Comparison of ENCODE assay signal across 24 mouse cellular contexts in the genomic region with DNA sequence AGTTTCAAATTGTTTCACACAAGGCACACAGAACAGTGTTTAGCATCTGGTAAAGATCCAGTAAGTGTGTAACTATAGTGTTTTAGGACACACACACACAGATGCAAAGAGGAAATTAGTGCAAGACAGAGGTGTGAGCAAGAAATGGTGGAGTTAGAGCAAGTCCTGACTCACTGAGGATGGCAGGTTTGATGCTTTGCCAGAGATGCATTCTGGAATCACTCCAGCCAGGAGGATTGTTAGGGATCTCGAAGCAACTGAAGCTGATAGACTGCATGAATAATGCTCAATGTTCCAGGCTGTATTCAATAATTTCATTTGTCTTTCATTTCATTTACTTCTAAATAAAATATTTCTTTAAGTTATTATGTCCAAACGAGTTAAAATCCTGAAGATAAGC.
DNase-seq lines count a peak whose midpoint lies in the region; ATAC-seq lines count a peak whose summit lies in the region.
"Had no signal": no experiment of that assay in that cellular context is flagged by ENCODE, and none has a peak within 500 bp of the region (broad histone marks: within the 10 kb centered on the region; RNA-seq: fewer than 3 reads in every experiment).

No protein-coding gene starts in this region.

- no peak overlapping the region for H3K4me3 ChIP-seq in liver, embryonic 11.5 days (ENCODE audit: low read depth, low read length)
- H3K4me3 ChIP-seq: embryonic facial prominence, embryonic 10.5 days; embryonic facial prominence, embryonic 12.5 days; forebrain, embryonic 13.5 days; forebrain, embryonic 15.5 days had no signal

- H3K4me2 ChIP-seq in liver, embryonic 11.5 days: no peak overlapping the region
- H3K4me2 ChIP-seq: embryonic facial prominence, embryonic 12.5 days; forebrain, embryonic 13.5 days; forebrain, embryonic 15.5 days had no signal

- H3K4me1 ChIP-seq in liver, embryonic 11.5 days (replicated peaks; ENCODE audit: control insufficient read depth, insufficient read depth, low read length): no peaks in the 10 kb centered on the region
- H3K4me1 ChIP-seq: embryonic facial prominence, embryonic 10.5 days; embryonic facial prominence, embryonic 12.5 days; forebrain, embryonic 13.5 days; forebrain, embryonic 15.5 days had no signal

- WGBS in liver, embryonic 11.5 days: 57% methylated on average over 2 of the region's 2 CpGs

- ATAC-seq in liver, embryonic 11.5 days (replicated peaks; ENCODE audit: low FRiP score): no peak
- ATAC-seq: activated CD4-positive, CD25-positive, alpha-beta regulatory T cell, adult 4 months; CD4-positive, CD25-positive, alpha-beta regulatory T cell, adult 4 months; forebrain, embryonic 13.5 days; forebrain, embryonic 15.5 days; forebrain, postnatal 0 days; Patski had no signal

- peak; percentile 51 to 61 for DNase-seq in cerebellum, postnatal 10 days
- DNase-seq in cerebellum, adult 11 months: no peak
- DNase-seq in left cerebral cortex, postnatal 4 days: peak; percentile 10
- DNase-seq in left cerebral cortex, postnatal 25 days (ENCODE audit: low spot score in 2 of 2): no peak
- peak; percentile 9 for DNase-seq in brain, adult 2 months (ENCODE audit: low read depth, low spot score)
- DNase-seq in liver, embryonic 11.5 days (ENCODE audit: low spot score): no peak
- DNase-seq: adrenal gland, adult 8-10 months; adrenal gland, postnatal 14 days; adrenal gland, postnatal 36 days; B cell, adult 2 months; cerebellum, adult 18-20 months; cerebellum, adult 8-10 months; cerebellum, adult 9-11 months; cerebellum, postnatal 36 days; forebrain, postnatal 0 days had no signal

- no peaks in the 10 kb centered on the region for H3K36me3 ChIP-seq in liver, embryonic 11.5 days (ENCODE audit: control insufficient read depth, insufficient read depth, low read length)
- H3K36me3 ChIP-seq: embryonic facial prominence, embryonic 10.5 days; embryonic facial prominence, embryonic 12.5 days; forebrain, embryonic 15.5 days; G1E had no signal

- H3K9me3 ChIP-seq in liver, embryonic 11.5 days (ENCODE audit: control insufficient read depth, low read length): no peaks in the 10 kb centered on the region
- H3K9me3 ChIP-seq: embryonic facial prominence, embryonic 10.5 days; embryonic facial prominence, embryonic 12.5 days; forebrain, embryonic 13.5 days; forebrain, embryonic 15.5 days had no signal

- no peak overlapping the region for H3K9ac ChIP-seq in liver, embryonic 11.5 days (ENCODE audit: low read depth, low read length)
- H3K9ac ChIP-seq: embryonic facial prominence, embryonic 12.5 days; forebrain, embryonic 13.5 days; forebrain, embryonic 15.5 days; forebrain, postnatal 0 days had no signal

- intact Hi-C loops in left cerebral cortex, postnatal 4 days (cut with DNase I): no loop called here
- intact Hi-C loops in left cerebral cortex, postnatal 25 days (cut with DNase I): no loop called here

- no peak overlapping the region for H3K27ac ChIP-seq in liver, embryonic 11.5 days (ENCODE audit: low read depth, low read length)
- H3K27ac ChIP-seq: embryonic facial prominence, embryonic 10.5 days; embryonic facial prominence, embryonic 12.5 days; forebrain, embryonic 13.5 days; forebrain, embryonic 15.5 days had no signal

- H3K27me3 ChIP-seq in liver, embryonic 11.5 days (replicated peaks; ENCODE audit: control insufficient read depth, insufficient read depth, low read length): no peaks in the 10 kb centered on the region
- H3K27me3 ChIP-seq: CH12.LX; embryonic facial prominence, embryonic 12.5 days; forebrain, embryonic 13.5 days; forebrain, embryonic 15.5 days; Patski had no signal

Comparison
In these comparisons a context has a peak if more than half of its experiments do, and no peak if none do; other contexts are left out.
1. DNase-seq: peak in cerebellum, postnatal 10 days (2 of 2), left cerebral cortex, postnatal 4 days (single experiment) and brain, adult 2 months (single experiment); none in cerebellum, adult 11 months (single experiment), left cerebral cortex, postnatal 25 days (0 of 2) and liver, embryonic 11.5 days (single experiment).